Mouse (Mus musculus) right cerebral cortex, postnatal 10 days (tissue): Measurements from ENCODE around the gene Bcas3.

Experiments
- DNase-seq, 2 experiments: peaks; one replicate each; pipeline ENCODE4 v3.0.0; 2021; ENCODE audit warnings: low spot score in 2 of 2

Bcas3 gene

GRCm38 (mm10) chr11:85615421-85615820 is 262.5 kb downstream of the Bcas3 start:
- no peak for DNase-seq

GRCm38 (mm10) chr11:85621486-85621885 is 268.5 kb downstream of the Bcas3 start:
- no peak for DNase-seq

- DNase-seq = no peak
Observed at GRCm38 (mm10) chr11:85621994-85622393, 269.0 kb downstream of the Bcas3 start.

- DNase-seq = no peak
Observed at GRCm38 (mm10) chr11:85625206-85625605, 272.2 kb downstream of the Bcas3 start.

DNA sequence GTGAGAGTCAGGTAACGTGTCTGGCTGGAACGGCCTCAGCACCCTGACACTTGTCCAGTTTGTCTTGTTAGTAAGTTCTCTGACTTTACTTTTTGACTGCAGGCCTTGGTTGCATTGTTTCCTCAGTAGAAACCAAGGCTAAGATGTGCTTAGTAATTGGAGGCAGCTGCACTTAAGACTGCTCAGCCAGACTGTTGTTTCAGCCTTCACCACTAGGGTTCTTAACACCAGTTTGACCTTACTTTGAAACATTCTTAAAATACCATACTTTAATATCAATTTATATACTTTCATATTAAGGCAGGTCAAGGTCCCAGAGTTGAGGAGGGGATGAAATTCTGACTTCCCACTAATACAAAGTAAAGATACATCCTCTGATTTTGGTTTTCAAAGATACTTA is 273.9 kb downstream of the Bcas3 start:
- no peak for DNase-seq

- DNase-seq = no peak
Observed at GRCm38 (mm10) chr11:85627405-85627804, 274.4 kb downstream of the Bcas3 start.

GRCm38 (mm10) chr11:85628303-85629063 is 275.5 kb downstream of the Bcas3 start:
- no peak for DNase-seq

DNA sequence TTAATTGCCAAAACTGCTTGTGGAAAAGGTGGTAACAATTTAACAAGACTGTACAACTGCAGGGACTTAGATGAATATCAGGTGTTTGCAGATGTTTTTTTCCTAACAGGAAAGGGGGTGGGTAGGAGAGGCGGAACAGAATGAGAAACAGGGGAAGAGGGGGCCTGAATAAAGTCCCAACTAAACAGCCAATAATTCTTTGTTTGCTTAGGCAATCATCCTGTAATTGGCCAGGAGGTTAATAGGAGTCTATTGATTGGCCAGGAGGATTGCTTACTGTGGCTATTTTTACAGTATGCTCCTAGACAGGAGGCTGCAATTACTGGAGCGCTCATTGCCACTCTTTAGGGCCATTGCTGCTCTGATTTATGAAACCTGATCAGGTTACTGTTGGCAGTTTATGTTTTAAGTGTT is 279.6 kb downstream of the Bcas3 start:
- no peak for DNase-seq

- DNase-seq = no peak
Observed at GRCm38 (mm10) chr11:85638696-85639495, 285.9 kb downstream of the Bcas3 start.

DNA sequence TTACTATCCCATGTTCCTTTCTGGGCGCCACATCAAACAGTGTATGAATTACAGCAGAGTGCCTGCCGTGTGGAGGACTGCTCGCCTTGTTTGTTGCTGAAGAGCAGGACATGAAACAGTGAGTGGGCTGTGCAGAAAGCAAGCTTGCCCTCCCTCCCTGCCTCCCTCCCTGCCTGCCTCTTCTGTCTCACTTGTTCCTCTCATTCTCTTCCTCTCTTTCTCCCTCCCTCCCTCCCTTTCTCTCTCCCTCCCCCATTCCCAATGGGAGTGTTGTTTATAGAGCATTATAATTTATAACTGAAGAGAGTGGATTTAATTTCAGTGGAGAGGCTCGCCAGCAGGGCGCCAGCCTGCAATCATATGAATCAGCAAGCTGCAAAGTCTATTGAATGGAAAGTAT is 287.7 kb downstream of the Bcas3 start:
- DNase-seq = peak in 1 of 2 experiments; percentile 36

GRCm38 (mm10) chr11:85641486-85641885 is 288.5 kb downstream of the Bcas3 start:
- DNase-seq = no peak

GRCm38 (mm10) chr11:85642591-85642990 is 289.6 kb downstream of the Bcas3 start:
- DNase-seq = peak; percentile 47 to 52

DNA sequence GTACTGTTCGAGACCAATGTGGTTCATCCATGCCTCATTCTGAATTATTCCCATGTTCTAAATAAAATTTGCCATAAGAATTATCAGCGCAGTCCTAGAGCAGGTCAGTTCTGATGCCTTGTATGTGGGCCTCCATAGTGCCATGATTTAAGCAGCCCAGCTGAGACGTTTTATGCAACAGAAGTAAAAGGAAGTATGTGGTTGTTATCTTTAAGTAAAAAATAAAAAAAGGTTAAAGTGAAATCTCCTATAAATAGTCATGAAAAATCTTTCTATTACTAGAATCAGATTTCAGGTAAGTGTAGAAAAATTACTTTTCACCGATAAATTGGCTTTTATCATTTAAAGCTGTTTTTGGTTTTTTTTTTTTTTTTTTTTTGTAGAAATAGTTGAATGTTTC is 290.1 kb downstream of the Bcas3 start:
- DNase-seq = no peak

- no peak for DNase-seq
Observed at GRCm38 (mm10) chr11:85643479-85644000, 290.6 kb downstream of the Bcas3 start.

- DNase-seq = no peak
Observed at GRCm38 (mm10) chr11:85644027-85644747, 291.2 kb downstream of the Bcas3 start.

DNA sequence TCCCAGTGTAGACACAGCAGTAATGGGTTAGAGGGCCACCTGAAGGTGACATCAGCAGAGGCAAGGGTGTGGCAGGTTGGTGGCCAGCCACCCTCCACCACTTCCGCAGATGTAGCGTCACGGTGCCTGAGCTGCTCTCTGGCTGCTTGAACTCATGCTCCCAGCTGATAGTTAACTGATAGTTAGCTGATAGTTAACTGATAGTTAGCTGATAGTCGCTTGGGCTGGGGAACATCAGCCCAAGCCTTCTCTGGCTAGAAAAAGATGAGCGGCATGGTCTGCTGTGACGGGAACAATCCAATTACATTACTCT is 291.7 kb downstream of the Bcas3 start:
- DNase-seq = no peak

DNA sequence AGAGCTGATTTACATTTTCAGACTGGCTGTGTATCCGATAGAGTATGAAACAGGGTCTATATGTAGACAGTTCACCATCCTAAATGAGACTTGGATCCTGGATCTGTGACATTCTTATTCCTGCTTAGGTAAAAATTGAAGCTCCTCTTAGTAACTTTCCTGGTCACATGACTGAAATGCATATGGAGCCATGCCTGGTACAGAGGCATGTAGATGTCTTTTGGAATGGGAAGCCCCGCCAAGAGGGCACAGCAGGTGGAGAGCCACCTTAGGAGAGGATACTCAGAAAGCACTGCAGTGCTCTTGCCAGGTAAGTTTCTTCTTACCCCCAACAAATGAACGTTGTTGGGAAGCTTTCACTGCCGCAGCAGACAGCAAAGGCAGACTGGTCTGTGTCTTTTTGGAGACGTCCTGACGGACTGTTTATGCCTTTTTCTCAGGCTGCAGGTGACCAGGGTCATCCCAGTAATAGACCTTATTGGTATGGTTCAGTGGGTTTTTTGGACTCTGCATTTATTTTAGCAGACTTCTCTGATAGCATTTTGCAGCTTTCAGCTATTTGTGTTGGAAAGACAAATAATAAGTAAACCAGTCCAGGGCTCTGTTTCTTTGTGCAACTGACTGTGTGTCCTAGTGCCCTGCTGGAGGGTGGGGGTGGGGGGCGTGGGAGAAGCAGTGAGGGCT is 292.3 kb downstream of the Bcas3 start:
- DNase-seq = no peak

GRCm38 (mm10) chr11:85648893-85649292 is 295.9 kb downstream of the Bcas3 start:
- no peak for DNase-seq

- no peak for DNase-seq
Observed at GRCm38 (mm10) chr11:85649373-85649772, 296.4 kb downstream of the Bcas3 start.

- no peak for DNase-seq
Observed at GRCm38 (mm10) chr11:85657471-85657870, 304.5 kb downstream of the Bcas3 start.

DNA sequence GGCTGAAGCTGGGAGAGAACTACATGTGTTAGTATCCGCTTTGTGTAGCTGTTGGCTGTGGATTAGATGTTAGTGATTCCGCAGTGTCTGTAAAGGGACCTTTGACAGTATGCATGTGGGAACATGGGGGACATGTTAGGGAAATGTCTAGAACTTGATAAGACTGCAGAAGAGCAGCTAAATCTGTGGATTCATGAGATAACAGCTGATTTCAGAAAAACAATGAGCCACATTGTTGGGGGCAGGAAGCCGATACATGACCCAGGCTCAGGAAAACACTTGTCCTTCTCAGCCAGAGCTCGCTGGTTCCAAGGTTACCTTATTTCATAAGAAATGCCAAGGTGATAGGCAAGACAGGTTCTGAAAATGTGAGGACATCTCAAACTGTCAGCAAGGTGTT is 307.3 kb downstream of the Bcas3 start:
- DNase-seq = no peak

GRCm38 (mm10) chr11:85667176-85667575 is 314.2 kb downstream of the Bcas3 start:
- no peak for DNase-seq
